In the genomic region with DNA sequence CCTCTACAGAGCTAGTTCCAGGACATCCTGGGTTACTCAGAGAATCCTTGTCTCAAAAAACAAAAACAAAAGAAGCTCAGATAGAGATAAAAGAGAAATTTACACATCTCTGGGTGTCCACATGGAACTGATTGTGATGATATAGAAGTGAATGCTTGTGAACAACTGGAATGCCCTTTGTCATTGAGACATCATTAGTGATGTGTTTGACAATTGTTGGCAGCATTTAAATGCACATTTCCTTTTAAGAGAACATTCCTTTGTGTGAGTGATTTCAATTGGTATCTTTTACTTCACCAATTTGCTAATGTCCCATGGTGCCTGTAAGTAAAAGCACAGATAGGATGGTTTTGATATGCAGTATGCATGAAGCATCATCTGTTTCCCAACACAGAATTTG, we compare ENCODE assay signal across 17 mouse cellular contexts.
"Had no signal": no experiment of that assay in that cellular context is flagged by ENCODE, and none has a peak within 500 bp of the region (broad histone marks: within the 10 kb centered on the region; RNA-seq: fewer than 3 reads in every experiment).

No protein-coding gene starts in this region.

- H3K36me3 ChIP-seq: liver, embryonic 13.5 days; liver, embryonic 15.5 days; midbrain, embryonic 12.5 days; midbrain, embryonic 15.5 days; neural tube, embryonic 12.5 days; stomach, embryonic 15.5 days had no signal

- H3K27me3 ChIP-seq: megakaryocyte, embryonic 14.5 days had no signal

- H3K27ac ChIP-seq: liver, embryonic 13.5 days; liver, embryonic 15.5 days; macrophage; midbrain, embryonic 12.5 days; midbrain, embryonic 15.5 days; neural tube, embryonic 12.5 days; stomach, embryonic 15.5 days; stomach, postnatal 0 days had no signal

- H3K4me2 ChIP-seq: liver, embryonic 13.5 days; liver, embryonic 15.5 days; lung, embryonic 14.5 days; midbrain, embryonic 12.5 days; midbrain, embryonic 15.5 days; neural tube, embryonic 12.5 days; stomach, embryonic 15.5 days had no signal

- DNase-seq: liver, embryonic 13.5 days; liver, postnatal 0 days; lung, embryonic 14.5 days; lung, postnatal 14 days; lung, postnatal 36 days; right cerebral cortex, postnatal 14 days; thymus, adult 18-20 months; thymus, postnatal 14 days; thymus, postnatal 36 days had no signal

- ATAC-seq: liver, postnatal 0 days; midbrain, embryonic 15.5 days had no signal

- H3K4me1 ChIP-seq: liver, embryonic 15.5 days; neural tube, embryonic 12.5 days had no signal

- H3K9me3 ChIP-seq: liver, embryonic 13.5 days; liver, embryonic 15.5 days; megakaryocyte, embryonic 14.5 days; midbrain, embryonic 12.5 days; midbrain, embryonic 15.5 days; neural tube, embryonic 12.5 days; stomach, embryonic 15.5 days had no signal

- H3K9ac ChIP-seq: liver, embryonic 13.5 days; liver, embryonic 15.5 days; liver, postnatal 0 days; lung, embryonic 14.5 days; midbrain, embryonic 12.5 days; midbrain, embryonic 15.5 days; neural tube, embryonic 12.5 days; stomach, embryonic 15.5 days had no signal

- H3K4me3 ChIP-seq: liver, embryonic 13.5 days; liver, embryonic 15.5 days; megakaryocyte, embryonic 14.5 days; midbrain, embryonic 12.5 days; midbrain, embryonic 15.5 days; neural tube, embryonic 12.5 days; stomach, embryonic 15.5 days had no signal
